Comparison of ENCODE assay signal across 23 mouse cellular contexts in the genomic region with DNA sequence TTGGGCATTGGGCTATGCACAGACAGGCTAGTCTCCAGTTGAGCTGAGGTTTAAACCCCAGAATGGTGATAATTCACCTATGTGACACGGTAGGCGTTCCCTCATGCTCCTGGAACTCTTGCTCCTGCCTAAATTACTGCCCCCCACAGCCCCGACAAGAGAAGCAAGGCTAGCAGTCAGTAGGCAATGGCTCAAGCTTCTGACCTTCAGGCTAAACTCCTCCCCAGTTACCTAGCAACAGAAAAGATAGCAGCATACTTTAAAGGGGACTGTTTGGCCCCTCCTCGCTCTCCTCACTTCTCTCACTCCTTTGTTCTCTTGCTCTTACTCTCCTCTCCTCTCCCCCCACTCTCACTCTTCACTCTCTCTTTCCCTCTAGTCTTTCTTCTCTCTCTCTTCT. TPM values are rescaled to one million over a fixed set of nuclear protein-coding genes. Genes with fewer than 3 reads are reported as not detected.
DNase-seq lines count a peak whose midpoint lies in the region; ATAC-seq lines count a peak whose summit lies in the region.
"Had no signal": no experiment of that assay in that cellular context is flagged by ENCODE, and none has a peak within 500 bp of the region (broad histone marks: within the 10 kb centered on the region; RNA-seq: fewer than 3 reads in every experiment).

No protein-coding gene starts in this region.

- H3K27me3 ChIP-seq in heart, embryonic 10.5 days (ENCODE audit: insufficient read depth, poor library complexity, severe bottlenecking) = no peaks in the 10 kb centered on the region
- no peaks in the 10 kb centered on the region for H3K27me3 ChIP-seq in heart, embryonic 11.5 days (ENCODE audit: control insufficient read depth, insufficient read depth, low read length)
- H3K27me3 ChIP-seq: embryonic facial prominence, embryonic 13.5 days; forebrain, embryonic 13.5 days had no signal

- peak; percentile 27 for DNase-seq in adrenal gland, postnatal 14 days
- no peak for DNase-seq in adrenal gland, adult 8-10 months
- no peak for DNase-seq in heart, embryonic 10.5 days (ENCODE audit: low spot score)
- DNase-seq in ES-CJ7 (ENCODE audit: low read depth, low spot score) (peak; percentile 24), R1 (ENCODE audit: low read depth, low spot score) (peak; percentile 73), MN1 (ENCODE audit: low spot score) (no peak)
- DNase-seq: adrenal gland, postnatal 25 days; cerebellum, adult 11-12 months; cerebellum, adult 2 months; cerebellum, adult 9-10 months; cerebellum, postnatal 10 days; cerebellum, postnatal 25 days; embryo, embryonic 11 days had no signal

- H3K4me1 ChIP-seq in heart, embryonic 10.5 days = peaks cover 25% of the 10 kb centered on the region
- peaks cover 6% of the 10 kb centered on the region; the same call in 1 of the 2 replicates for H3K4me1 ChIP-seq in heart, embryonic 11.5 days (ENCODE audit: control insufficient read depth, insufficient read depth, low read length)
- H3K4me1 ChIP-seq: embryonic facial prominence, embryonic 15.5 days had no signal

- WGBS in heart, embryonic 10.5 days = 39% methylated on average over 4 of the region's 4 CpGs
- WGBS in heart, embryonic 11.5 days (ENCODE audit: insufficient replicate concordance) = 37% methylated on average over 4 of the region's 4 CpGs

- no peaks in the 10 kb centered on the region for H3K36me3 ChIP-seq in heart, embryonic 10.5 days
- H3K36me3 ChIP-seq in heart, embryonic 11.5 days (ENCODE audit: control insufficient read depth, insufficient read depth, low read length) = no peaks in the 10 kb centered on the region
- H3K36me3 ChIP-seq: embryonic facial prominence, embryonic 13.5 days; embryonic facial prominence, embryonic 15.5 days; G1E had no signal

- H3K27ac ChIP-seq in heart, embryonic 10.5 days = peak overlapping the region; percentile 72; the same call in 1 of the 2 replicates
- no peak overlapping the region for H3K27ac ChIP-seq in heart, embryonic 11.5 days (ENCODE audit: low read depth, low read length)
- H3K27ac ChIP-seq: embryonic facial prominence, embryonic 13.5 days; embryonic facial prominence, embryonic 15.5 days; forebrain, embryonic 13.5 days had no signal

- no peak for ATAC-seq in heart, embryonic 11.5 days (replicated peaks; ENCODE audit: insufficient number of reproducible peaks, low FRiP score, low TSS enrichment)
- ATAC-seq: activated CD4-positive, CD25-positive, alpha-beta regulatory T cell, adult 4 months; forebrain, embryonic 13.5 days; forebrain, embryonic 16.5 days had no signal

- H3K4me2 ChIP-seq in heart, embryonic 11.5 days = no peak overlapping the region
- H3K4me2 ChIP-seq: embryonic facial prominence, embryonic 13.5 days; embryonic facial prominence, embryonic 15.5 days; forebrain, embryonic 13.5 days had no signal

- no peaks in the 10 kb centered on the region for H3K9me3 ChIP-seq in heart, embryonic 10.5 days
- no peaks in the 10 kb centered on the region for H3K9me3 ChIP-seq in heart, embryonic 11.5 days (replicated peaks; ENCODE audit: control insufficient read depth, low read length)
- H3K9me3 ChIP-seq: embryonic facial prominence, embryonic 13.5 days; embryonic facial prominence, embryonic 15.5 days; forebrain, embryonic 13.5 days; G1E had no signal

- H3K4me3 ChIP-seq in heart, embryonic 10.5 days = no peak overlapping the region
- H3K4me3 ChIP-seq in heart, embryonic 11.5 days (ENCODE audit: low read depth, low read length) = no peak overlapping the region
- H3K4me3 ChIP-seq: embryonic facial prominence, embryonic 13.5 days; embryonic facial prominence, embryonic 15.5 days; erythroblast, embryonic 14.5 days; forebrain, embryonic 13.5 days had no signal

- no peak overlapping the region for H3K9ac ChIP-seq in heart, embryonic 11.5 days (ENCODE audit: low read depth, low read length)
- H3K9ac ChIP-seq: embryonic facial prominence, embryonic 13.5 days; embryonic facial prominence, embryonic 15.5 days; forebrain, embryonic 13.5 days had no signal

RNA-seq across cellular contexts. Expression of gene Aars2, which starts 5.7 kb away (rescaled TPM):
- total RNA-seq in adrenal gland, postnatal 14 days (2021) = 17.2 and 18.7 TPM in 2 replicates
- 10 to 100 TPM; 18.1 to 23.7 (median 19.0) TPM for total RNA-seq in adrenal gland, adult 8-10 months (2022)
- 28.7 and 30.9 TPM in 2 replicates for polyA plus RNA-seq in heart, embryonic 10.5 days (2016; fragmentation: Nextera tagmentation; extraction: Ambion mirVana)
- polyA plus RNA-seq in heart, embryonic 11.5 days (2014; fragmentation: Nextera tagmentation; extraction: Ambion mirVana) = 12.1 and 18.5 TPM in 2 replicates

RNA-seq across cellular contexts. Expression of gene Tcte1, which starts 22.3 kb away (rescaled TPM):
- total RNA-seq in adrenal gland, postnatal 14 days (2021) = not detected in 2 replicates
- total RNA-seq in adrenal gland, adult 8-10 months (2022) = not detected
- 0.36 and 0.80 TPM in 2 replicates for polyA plus RNA-seq in heart, embryonic 10.5 days (2016; fragmentation: Nextera tagmentation; extraction: Ambion mirVana)
- polyA plus RNA-seq in heart, embryonic 11.5 days (2014; fragmentation: Nextera tagmentation; extraction: Ambion mirVana) = 0.13 and 0.23 TPM in 2 replicates
- total RNA-seq: adrenal gland, adult 18-20 months; adrenal gland, postnatal 25 days; G1E had no signal
- polyA plus RNA-seq: activated CD4-positive, CD25-positive, alpha-beta regulatory T cell, adult 4 months; C2C12; erythroblast, embryonic 14.5 days; G1E had no signal

RNA-seq across cellular contexts. Expression of gene Spats1, which starts 25.8 kb away (rescaled TPM):
- total RNA-seq in adrenal gland, postnatal 14 days (2021) = not detected in 2 replicates
- under 1 TPM in 2 of 4 experiments, not detected in 2; 0.17 to 0.24 TPM for total RNA-seq in adrenal gland, adult 8-10 months (2022)
- 0.34 and 0.57 TPM in 2 replicates for polyA plus RNA-seq in heart, embryonic 10.5 days (2016; fragmentation: Nextera tagmentation; extraction: Ambion mirVana)
- 0.86 and 1.2 TPM in 2 replicates for polyA plus RNA-seq in heart, embryonic 11.5 days (2014; fragmentation: Nextera tagmentation; extraction: Ambion mirVana)
- total RNA-seq: adrenal gland, adult 18-20 months had no signal
- polyA plus RNA-seq: erythroblast, embryonic 14.5 days; G1E had no signal

RNA-seq across cellular contexts. Expression of gene Tmem151b, which starts 48.5 kb away (rescaled TPM):
- 0.33 and 1.6 TPM in 2 replicates for total RNA-seq in adrenal gland, postnatal 14 days (2021)
- total RNA-seq in adrenal gland, adult 8-10 months (2022) = under 1 TPM; 0.09 to 0.17 (median 0.14) TPM
- polyA plus RNA-seq in heart, embryonic 10.5 days (2016; fragmentation: Nextera tagmentation; extraction: Ambion mirVana) = 0.84 and 1.7 TPM in 2 replicates
- polyA plus RNA-seq in heart, embryonic 11.5 days (2014; fragmentation: Nextera tagmentation; extraction: Ambion mirVana) = 1.00 and 1.0 TPM in 2 replicates
- polyA plus RNA-seq: activated CD4-positive, CD25-positive, alpha-beta regulatory T cell, adult 4 months; erythroblast, embryonic 14.5 days; G1E had no signal

RNA-seq across cellular contexts. Expression of gene Nfkbie, which starts 54.5 kb away (rescaled TPM):
- total RNA-seq in adrenal gland, postnatal 14 days (2021) = 3.6 and 8.7 TPM in 2 replicates
- total RNA-seq in adrenal gland, adult 8-10 months (2022) = 1 to 10 TPM; 4.2 to 6.4 (median 5.6) TPM
- 2.8 and 3.7 TPM in 2 replicates for polyA plus RNA-seq in heart, embryonic 10.5 days (2016; fragmentation: Nextera tagmentation; extraction: Ambion mirVana)
- 2.4 TPM in 2 replicates for polyA plus RNA-seq in heart, embryonic 11.5 days (2014; fragmentation: Nextera tagmentation; extraction: Ambion mirVana)

Comparison
In these comparisons a context has a peak if more than half of its experiments do, and no peak if none do; other contexts are left out.
1. DNase-seq: peak in adrenal gland, postnatal 14 days (single experiment), ES-CJ7 (single experiment) and R1 (single experiment); none in adrenal gland, adult 8-10 months (single experiment), heart, embryonic 10.5 days (single experiment) and MN1 (single experiment).